Mouse (Mus musculus): ENCODE measurements around the gene Olfr135. TPM values are rescaled to one million over a fixed set of nuclear protein-coding genes. Genes with fewer than 3 reads are reported as not detected.

Olfr135 gene
- polyA plus RNA-seq (2014; fragmentation: Nextera tagmentation; extraction: Ambion mirVana): not detected in 2 replicates

- WGBS (ENCODE audit: insufficient replicate concordance): 89% methylated on average over 1 of the region's 1 CpGs
- Histone ChIP-seq H3K9ac (ENCODE audit: low read depth, low read length) (no peak within 1 kb of the TSS), H3K4me2 (no peak within 1 kb of the TSS), H3K9me3 (replicated peaks; ENCODE audit: control insufficient read depth, low read length) (no peaks in the 10 kb centered on the region), H3K4me3 (ENCODE audit: low read depth, low read length) (no peak within 1 kb of the TSS), H3K4me1 (ENCODE audit: control insufficient read depth, insufficient read depth, low read length) (no peaks in the 10 kb centered on the region), H3K27me3 (ENCODE audit: control insufficient read depth, insufficient read depth, low read length) (no peaks in the 10 kb centered on the region), H3K27ac (ENCODE audit: low read depth, low read length) (no peak within 1 kb of the TSS), H3K36me3 (ENCODE audit: control insufficient read depth, insufficient read depth, low read length) (no peaks in the 10 kb centered on the region)
- no peak for ATAC-seq (replicated peaks; ENCODE audit: insufficient number of reproducible peaks, low FRiP score, low TSS enrichment)
Observed at GRCm38 (mm10) chr17:38204035-38204434, at the start of gene Olfr135. Gene Olfr135 (plus strand): TSS chr17:38204335.

GRCm38 (mm10) chr17:38171088-38171487, 33.0 kb upstream of the Olfr135 start, which contains the start of gene Olfr134:
Gene Olfr134 (plus strand): TSS chr17:38171388.
- H3K36me3 ChIP-seq (ENCODE audit: control insufficient read depth, insufficient read depth, low read length): no peaks in the 10 kb centered on the region
- H3K4me3 ChIP-seq (ENCODE audit: low read depth, low read length): no peak within 1 kb of the TSS
- ATAC-seq (replicated peaks; ENCODE audit: insufficient number of reproducible peaks, low FRiP score, low TSS enrichment): no peak
- H3K4me2 ChIP-seq: no peak within 1 kb of the TSS
- H3K27ac ChIP-seq (ENCODE audit: low read depth, low read length): no peak within 1 kb of the TSS
- H3K4me1 ChIP-seq (ENCODE audit: control insufficient read depth, insufficient read depth, low read length): no peaks in the 10 kb centered on the region
- no peaks in the 10 kb centered on the region for H3K27me3 ChIP-seq (ENCODE audit: control insufficient read depth, insufficient read depth, low read length)
- WGBS (ENCODE audit: insufficient replicate concordance): 57% methylated on average over 3 of the region's 3 CpGs
- H3K9me3 ChIP-seq (replicated peaks; ENCODE audit: control insufficient read depth, low read length): no peaks in the 10 kb centered on the region
- H3K9ac ChIP-seq (ENCODE audit: low read depth, low read length): no peak within 1 kb of the TSS

Other genes with a start within 250 kb of the Olfr135 start
- gene Olfr129, start 144.3 kb upstream of the Olfr135 start, polyA plus RNA-seq (2014; fragmentation: Nextera tagmentation; extraction: Ambion mirVana): not detected in 2 replicates
- not detected in 2 replicates for gene Olfr130, start 140.4 kb upstream of the Olfr135 start, polyA plus RNA-seq (2014; fragmentation: Nextera tagmentation; extraction: Ambion mirVana)
- not detected in 2 replicates for gene Olfr131, start 115.6 kb upstream of the Olfr135 start, polyA plus RNA-seq (2014; fragmentation: Nextera tagmentation; extraction: Ambion mirVana)
- gene Olfr132, start 69.8 kb upstream of the Olfr135 start, polyA plus RNA-seq (2014; fragmentation: Nextera tagmentation; extraction: Ambion mirVana): not detected in 2 replicates
- gene Olfr133, start 59.1 kb upstream of the Olfr135 start, polyA plus RNA-seq (2014; fragmentation: Nextera tagmentation; extraction: Ambion mirVana): not detected in 2 replicates
- gene Olfr134, start 32.9 kb upstream of the Olfr135 start, polyA plus RNA-seq (2014; fragmentation: Nextera tagmentation; extraction: Ambion mirVana): not detected in 2 replicates
- gene Olfr138, start 56.7 kb downstream of the Olfr135 start, polyA plus RNA-seq (2014; fragmentation: Nextera tagmentation; extraction: Ambion mirVana): not detected in 2 replicates
- not detected in 2 replicates for gene Olfr137, start 103.2 kb downstream of the Olfr135 start, polyA plus RNA-seq (2014; fragmentation: Nextera tagmentation; extraction: Ambion mirVana)
- not detected in 2 replicates for gene Olfr136, start 125.5 kb downstream of the Olfr135 start, polyA plus RNA-seq (2014; fragmentation: Nextera tagmentation; extraction: Ambion mirVana)
- not detected in 2 replicates for gene Esp36, start 215.8 kb downstream of the Olfr135 start, polyA plus RNA-seq (2014; fragmentation: Nextera tagmentation; extraction: Ambion mirVana)

Data from heart, embryonic 11.5 days (tissue).